Comparison of ENCODE assay signal across 15 mouse cellular contexts in the genomic region with DNA sequence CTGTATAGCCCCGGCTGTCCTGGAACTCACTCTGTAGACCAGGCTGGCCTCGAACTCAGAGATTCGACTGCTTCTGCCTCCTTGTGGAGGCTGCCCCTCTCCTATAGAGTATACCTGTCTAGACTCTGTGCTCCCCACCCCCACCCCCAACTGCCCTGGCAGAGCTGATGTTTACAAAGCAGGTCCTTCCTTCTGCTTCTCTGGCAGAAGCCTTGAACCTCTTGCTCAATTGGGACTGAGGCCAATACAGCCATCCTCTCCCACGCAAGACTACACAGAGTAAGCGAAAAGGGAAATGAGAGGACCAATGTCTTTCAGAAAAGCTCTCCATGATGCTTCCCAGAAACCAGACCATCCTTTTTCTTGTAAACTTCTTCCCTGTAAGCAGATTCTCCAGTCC. TPM values are rescaled to one million over a fixed set of nuclear protein-coding genes. Genes with fewer than 3 reads are reported as not detected.
DNase-seq lines count a peak whose midpoint lies in the region; ATAC-seq and TF ChIP-seq lines count a peak whose summit lies in the region.
"Had no signal": no experiment of that assay in that cellular context is flagged by ENCODE, and none has a peak within 500 bp of the region (broad histone marks: within the 10 kb centered on the region; RNA-seq: fewer than 3 reads in every experiment).

No protein-coding gene starts in this region.

- no peaks in the 10 kb centered on the region for H3K27me3 ChIP-seq in lung, postnatal 0 days (replicated peaks; ENCODE audit: insufficient read depth, low read length)
- no peaks in the 10 kb centered on the region for H3K27me3 ChIP-seq in liver, postnatal 0 days (ENCODE audit: insufficient read depth, low read length)

- H3K27ac ChIP-seq in lung, postnatal 0 days (ENCODE audit: low read length) = no peak overlapping the region
- H3K27ac ChIP-seq in liver, postnatal 0 days (ENCODE audit: low read depth) = no peak overlapping the region
- H3K27ac ChIP-seq: embryonic facial prominence, embryonic 10.5 days; hindbrain, embryonic 15.5 days; neural tube, embryonic 15.5 days had no signal

- no peak for TF ChIP-seq EP300 in lung, postnatal 0 days (IDR thresholded peaks at IDR 0.05)
- TF ChIP-seq EP300 in liver, postnatal 0 days (IDR thresholded peaks at IDR 0.05; ENCODE audit: low read depth) = 0 out of 2 replicates have a peak, but pooled peaks have one; percentile 32

- no peaks in the 10 kb centered on the region for H3K9me3 ChIP-seq in lung, postnatal 0 days (ENCODE audit: low read length)
- H3K9me3 ChIP-seq in liver, postnatal 0 days (ENCODE audit: low read length) = no peaks in the 10 kb centered on the region
- H3K9me3 ChIP-seq: embryonic facial prominence, embryonic 10.5 days; hindbrain, embryonic 15.5 days; neural tube, embryonic 15.5 days had no signal

- TF ChIP-seq CTCF in lung, postnatal 0 days (IDR thresholded peaks at IDR 0.05) = no peak
- no peak for TF ChIP-seq CTCF in liver, postnatal 0 days (IDR thresholded peaks at IDR 0.05; ENCODE audit: low read depth)

- no peak for ATAC-seq in lung, postnatal 0 days
- ATAC-seq in liver, postnatal 0 days = peak; percentile 73

- peak; percentile 34 for DNase-seq in adrenal gland, postnatal 10 days
- DNase-seq in adrenal gland, postnatal 4 days (ENCODE audit: low spot score in 2 of 2) = no peak
- DNase-seq in lung, postnatal 0 days (ENCODE audit: low spot score) = peak; percentile 30
- DNase-seq in lung, postnatal 10 days = no peak
- peak; percentile 59 for DNase-seq in liver, postnatal 0 days
- DNase-seq in cerebellum, adult 11 months = no peak
- no peak for DNase-seq in urinary bladder, postnatal 25 days (ENCODE audit: low spot score)
- no peak for DNase-seq in right cerebral cortex, postnatal 14 days
- DNase-seq: cerebellum, postnatal 14 days; kidney, adult 11 months; right cerebral cortex, postnatal 25 days had no signal

- 66% methylated on average over 5 of the region's 5 CpGs for WGBS in lung, postnatal 0 days
- 58% methylated on average over 5 of the region's 5 CpGs for WGBS in liver, postnatal 0 days (ENCODE audit: insufficient replicate concordance)

- no peaks in the 10 kb centered on the region for H3K36me3 ChIP-seq in lung, postnatal 0 days (ENCODE audit: insufficient read depth, low read length)
- no peaks in the 10 kb centered on the region for H3K36me3 ChIP-seq in liver, postnatal 0 days (replicated peaks; ENCODE audit: insufficient read depth, low read length)
- H3K36me3 ChIP-seq: embryonic facial prominence, embryonic 10.5 days; hindbrain, embryonic 15.5 days; neural tube, embryonic 15.5 days had no signal

- H3K4me2 ChIP-seq in lung, postnatal 0 days (replicated peaks; ENCODE audit: low read depth, low read length) = no peak overlapping the region
- H3K4me2 ChIP-seq in liver, postnatal 0 days (ENCODE audit: low read depth, low read length) = 0 out of 2 replicates have a peak overlapping the region, but pooled peaks have one; percentile 7
- H3K4me2 ChIP-seq: hindbrain, embryonic 15.5 days; neural tube, embryonic 15.5 days had no signal

- H3K9ac ChIP-seq in lung, postnatal 0 days (replicated peaks; ENCODE audit: low read depth) = no peak overlapping the region
- H3K9ac ChIP-seq in liver, postnatal 0 days (replicated peaks) = no peak overlapping the region
- H3K9ac ChIP-seq: hindbrain, embryonic 15.5 days; neural tube, embryonic 15.5 days had no signal

- no peaks in the 10 kb centered on the region; the same call in 1 of the 2 replicates for H3K4me1 ChIP-seq in lung, postnatal 0 days (ENCODE audit: insufficient read depth, low read depth, low read length)
- H3K4me1 ChIP-seq in liver, postnatal 0 days (ENCODE audit: insufficient read depth) = peaks cover 10% of the 10 kb centered on the region
- H3K4me1 ChIP-seq: embryonic facial prominence, embryonic 10.5 days; hindbrain, embryonic 15.5 days; neural tube, embryonic 15.5 days had no signal

- no peak overlapping the region for H3K4me3 ChIP-seq in lung, postnatal 0 days (ENCODE audit: low read depth, low read length)
- H3K4me3 ChIP-seq in liver, postnatal 0 days (ENCODE audit: low read depth, low read length) = no peak overlapping the region
- H3K4me3 ChIP-seq: embryonic facial prominence, embryonic 10.5 days; hindbrain, embryonic 15.5 days; neural tube, embryonic 15.5 days had no signal

RNA-seq across cellular contexts. Expression of gene Fcgr3, which starts 7.5 kb away (rescaled TPM):
- total RNA-seq in adrenal gland, postnatal 10 days (2021) = 10 to 100 TPM in 1 of 2 experiments, 1 to 10 TPM in 1; 9.8 to 10.4 TPM
- total RNA-seq in adrenal gland, postnatal 4 days (2021) = 10 to 100 TPM; 13.8 to 15.7 TPM
- 29.3 and 37.4 TPM in 2 replicates for polyA plus RNA-seq in lung, postnatal 0 days (2015; fragmentation: Nextera tagmentation; extraction: Ambion mirVana)
- 40.3 and 41.8 TPM in 2 replicates for polyA plus RNA-seq in liver, postnatal 0 days (2015; fragmentation: Nextera tagmentation; extraction: Ambion mirVana)

RNA-seq across cellular contexts. Expression of gene Fcgr4, which starts 38.5 kb away (rescaled TPM):
- 1 to 10 TPM in 1 of 2 experiments, under 1 TPM in 1; 0.85 to 1.2 TPM for total RNA-seq in adrenal gland, postnatal 10 days (2021)
- 1 to 10 TPM; 1.8 to 2.1 TPM for total RNA-seq in adrenal gland, postnatal 4 days (2021)
- polyA plus RNA-seq in lung, postnatal 0 days (2015; fragmentation: Nextera tagmentation; extraction: Ambion mirVana) = 3.3 and 4.0 TPM in 2 replicates
- polyA plus RNA-seq in liver, postnatal 0 days (2015; fragmentation: Nextera tagmentation; extraction: Ambion mirVana) = 9.4 and 9.7 TPM in 2 replicates
- total RNA-seq: megakaryocyte-erythroid progenitor cell, adult 5-6 weeks had no signal

RNA-seq across cellular contexts. Expression of gene Cfap126, which starts 56.5 kb away (rescaled TPM):
- total RNA-seq in adrenal gland, postnatal 10 days (2021) = 1 to 10 TPM in 1 of 2 experiments, under 1 TPM in 1; 0.51 to 1.3 TPM
- 1 to 10 TPM; 2.1 to 2.7 TPM for total RNA-seq in adrenal gland, postnatal 4 days (2021)
- 32.2 and 33.2 TPM in 2 replicates for polyA plus RNA-seq in lung, postnatal 0 days (2015; fragmentation: Nextera tagmentation; extraction: Ambion mirVana)
- 0.90 and 1.5 TPM in 2 replicates for polyA plus RNA-seq in liver, postnatal 0 days (2015; fragmentation: Nextera tagmentation; extraction: Ambion mirVana)

Comparison
In these comparisons a context has a peak if more than half of its experiments do, and no peak if none do; other contexts are left out.
1. DNase-seq: peak in adrenal gland, postnatal 10 days (single experiment), lung, postnatal 0 days (single experiment) and liver, postnatal 0 days (single experiment); none in adrenal gland, postnatal 4 days (0 of 2), lung, postnatal 10 days (single experiment), cerebellum, adult 11 months (single experiment), urinary bladder, postnatal 25 days (single experiment) and right cerebral cortex, postnatal 14 days (single experiment).